Mouse (Mus musculus): ENCODE data around the gene Olfr135.

- TF ChIP-seq CTCF (IDR thresholded peaks at IDR 0.05; ENCODE audit: control insufficient read depth, insufficient read depth, insufficient replicate concordance, low read depth, low read length) (no peak), POLR2A (IDR thresholded peaks at IDR 0.05; ENCODE audit: control insufficient read depth, low read depth, low read length) (no peak)
Measured at GRCm38 (mm10) chr17:38171088-38171487, 33.0 kb upstream of the Olfr135 start, which contains the start of gene Olfr134.
